Mouse (Mus musculus) heart, postnatal 0 days (tissue): ENCODE measurements around the gene Rab36.

Source experiments
- CTCF ChIP-seq: IDR thresholded peaks from 2 replicates; pipeline ENCODE4 v1.5.1; 2016; ENCODE audit warnings: antibody characterized with exemption, control low read depth, low read depth
- EP300 ChIP-seq: IDR thresholded peaks from 2 replicates; pipeline ENCODE4 v1.6.1; 2016; ENCODE audit warnings: antibody characterized with exemption, low read depth

DNA sequence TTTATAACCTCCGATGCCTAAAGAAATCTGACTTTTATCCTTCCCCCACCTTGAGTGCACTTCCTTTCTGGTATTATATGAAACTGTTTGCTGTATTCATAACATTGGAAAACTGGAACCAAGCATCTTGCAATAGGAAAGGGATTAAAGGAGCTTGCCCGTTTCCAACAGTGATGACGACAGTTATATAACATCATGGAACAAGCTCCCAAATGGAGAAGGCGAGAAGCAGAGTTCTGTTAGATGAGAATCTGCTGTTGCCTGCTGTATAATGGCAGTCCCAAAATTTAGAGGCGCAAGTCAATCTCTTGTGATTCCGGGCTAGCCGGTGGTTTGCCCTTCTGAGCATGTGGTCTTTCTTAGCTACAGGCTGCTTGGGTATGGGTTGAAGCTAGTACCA is 58.4 kb downstream of the Rab36 start:
- TF ChIP-seq EP300, result no peak
- no peak for TF ChIP-seq CTCF
